Mouse (Mus musculus): ENCODE measurements around the gene Il4i1. TPM values are rescaled to one million over a fixed set of nuclear protein-coding genes. Genes with fewer than 3 reads are reported as not detected.
A peak's percentile ranks its signal among the peaks of the same experiment; 100 is the strongest.

The Il4i1 gene
- total RNA-seq, 2 experiments from 2014 or later, result 2.6 to 3.3 TPM

DNA sequence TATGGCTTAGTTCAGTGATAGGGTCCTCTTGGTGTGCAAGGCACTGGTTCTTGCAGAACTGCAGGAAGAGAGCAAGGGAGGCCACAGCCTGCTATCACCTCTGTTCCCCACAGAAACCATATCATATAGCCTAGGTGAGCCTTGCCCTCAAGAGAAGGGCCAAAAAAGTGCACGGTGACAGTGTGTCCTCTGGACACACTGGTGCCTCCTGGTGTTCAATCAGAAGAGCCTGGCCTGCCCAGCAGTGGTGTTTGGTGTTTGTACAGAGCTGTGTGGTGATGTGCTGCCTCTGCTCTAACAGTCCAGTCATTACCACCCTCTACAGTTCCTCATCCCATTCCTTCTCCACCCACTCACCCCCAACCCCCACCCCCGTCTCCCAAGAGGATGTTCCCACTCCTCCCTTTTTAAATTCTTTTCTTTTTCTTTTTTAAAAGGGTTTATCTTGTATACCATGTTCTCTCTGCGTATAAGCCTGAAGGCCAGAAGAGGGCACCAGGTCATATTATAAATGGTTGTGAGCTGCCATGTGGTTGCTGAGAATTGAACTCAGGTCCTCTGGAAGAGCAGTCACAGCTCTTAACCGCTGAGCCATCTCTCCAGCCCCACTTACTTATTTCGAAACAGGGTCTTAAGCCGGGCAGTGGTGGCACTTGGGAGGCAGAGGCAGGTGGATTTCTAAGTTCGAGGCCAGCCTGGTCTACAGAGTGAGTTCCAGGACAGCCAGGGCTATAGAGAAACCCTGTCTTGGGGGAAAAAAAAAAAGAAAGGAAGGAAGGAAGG lies 5.7 kb downstream of the Il4i1 start:
- peak in 1 of 2 experiments; percentile 5 for DNase-seq (ENCODE audit: low spot score in 2 of 2)
- H3K4me3 ChIP-seq, result no peak overlapping the region
- TF ChIP-seq CTCF (conservative IDR thresholded peaks at IDR 0.05), result peak; percentile 43
- H3K27ac ChIP-seq, result no peak overlapping the region

DNA sequence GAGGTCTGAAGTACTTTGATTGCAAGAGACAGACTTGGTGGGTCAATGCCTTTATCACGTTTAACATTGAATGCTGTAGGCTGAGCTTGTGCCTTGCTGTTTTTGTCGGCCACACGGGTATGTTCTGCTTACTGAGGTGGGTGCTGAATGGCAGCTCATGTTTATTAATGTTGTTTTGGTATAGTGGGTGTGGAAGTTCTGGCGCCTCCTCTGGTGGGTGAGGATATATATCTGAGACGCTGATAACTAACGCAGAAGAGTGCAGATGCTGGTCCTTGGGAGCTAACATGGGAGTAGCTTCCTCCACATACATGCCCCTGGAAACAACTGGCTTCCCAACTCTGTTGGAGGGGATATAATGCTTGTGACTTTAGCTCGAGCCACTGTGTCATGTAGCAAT lies 7.2 kb downstream of the Il4i1 start:
- H3K4me3 ChIP-seq, result no peak overlapping the region
- peak; percentile 50 for TF ChIP-seq CTCF (conservative IDR thresholded peaks at IDR 0.05)
- H3K27ac ChIP-seq, result no peak overlapping the region
- peak in 1 of 2 experiments; percentile 6 for DNase-seq (ENCODE audit: low spot score in 2 of 2)

DNA sequence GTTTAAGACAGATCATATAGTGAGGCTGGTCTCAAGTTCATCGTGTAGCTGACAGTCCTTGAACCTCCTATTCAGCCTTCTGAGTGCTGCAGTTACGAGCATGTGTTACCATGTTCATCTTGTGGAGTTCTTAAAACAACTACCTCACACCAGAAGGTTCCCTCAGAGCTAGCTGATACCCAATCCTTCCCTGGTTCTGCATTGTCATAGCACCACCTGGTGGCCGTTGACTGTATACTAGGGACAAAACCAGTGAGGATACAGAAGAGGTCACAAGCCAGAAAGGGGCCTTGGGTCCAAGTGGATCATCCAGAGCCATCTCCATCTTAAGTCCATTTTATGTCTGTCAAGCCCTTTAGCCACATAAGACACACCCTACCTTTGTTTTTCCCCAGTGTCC lies 8.7 kb downstream of the Il4i1 start:
- TF ChIP-seq CTCF (conservative IDR thresholded peaks at IDR 0.05), result peak; percentile 95

DNA sequence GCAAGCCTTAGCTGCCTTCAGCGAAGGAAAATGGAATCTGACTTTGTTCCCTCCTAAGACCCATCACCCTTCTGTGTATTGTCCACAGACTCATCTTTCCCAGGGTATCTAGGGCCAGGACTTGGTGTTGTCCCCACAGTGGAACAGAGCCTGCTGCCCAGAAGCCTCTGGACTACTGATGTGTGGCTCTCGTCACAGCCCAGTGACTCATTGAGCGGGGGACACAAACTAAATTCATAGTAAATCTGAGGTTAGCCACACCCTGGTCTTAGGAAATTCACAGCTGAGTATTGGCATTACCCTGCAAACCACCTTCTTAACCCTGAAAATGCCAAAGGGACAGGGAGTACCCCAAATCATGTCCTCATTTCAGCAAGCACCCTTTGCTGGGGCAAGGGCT lies 10.6 kb downstream of the Il4i1 start:
- Histone ChIP-seq H3K4me3 (no peak overlapping the region), H3K27ac (no peak overlapping the region)
- DNase-seq (ENCODE audit: low spot score in 2 of 2), result no peak
- no peak for TF ChIP-seq CTCF (conservative IDR thresholded peaks at IDR 0.05)

More for the DNA sequence above, 8.7 kb downstream of the Il4i1 start:
- no peak overlapping the region for H3K27ac ChIP-seq
- peak; percentile 75 to 86 for DNase-seq (ENCODE audit: low spot score in 2 of 2)
- no peak overlapping the region for H3K4me3 ChIP-seq

DNA sequence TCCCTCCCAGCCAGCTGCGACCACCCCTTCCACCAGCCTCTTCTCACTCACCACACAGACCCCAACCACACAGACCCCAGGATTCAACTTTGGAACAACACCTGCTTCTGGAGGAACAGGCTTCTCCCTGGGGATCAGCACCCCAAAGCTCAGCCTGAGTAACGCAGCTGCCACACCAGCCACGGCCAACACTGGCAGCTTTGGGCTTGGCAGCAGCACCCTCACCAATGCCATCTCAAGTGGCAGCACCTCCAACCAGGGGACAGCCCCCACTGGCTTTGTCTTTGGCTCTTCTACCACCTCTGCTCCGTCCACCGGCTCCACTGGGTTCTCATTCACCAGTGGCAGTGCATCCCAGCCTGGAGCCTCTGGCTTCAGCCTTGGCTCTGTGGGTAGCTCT lies 12.5 kb downstream of the Il4i1 start:
- DNase-seq (ENCODE audit: low spot score in 2 of 2), result no peak
- no peak for TF ChIP-seq CTCF (conservative IDR thresholded peaks at IDR 0.05)

DNA sequence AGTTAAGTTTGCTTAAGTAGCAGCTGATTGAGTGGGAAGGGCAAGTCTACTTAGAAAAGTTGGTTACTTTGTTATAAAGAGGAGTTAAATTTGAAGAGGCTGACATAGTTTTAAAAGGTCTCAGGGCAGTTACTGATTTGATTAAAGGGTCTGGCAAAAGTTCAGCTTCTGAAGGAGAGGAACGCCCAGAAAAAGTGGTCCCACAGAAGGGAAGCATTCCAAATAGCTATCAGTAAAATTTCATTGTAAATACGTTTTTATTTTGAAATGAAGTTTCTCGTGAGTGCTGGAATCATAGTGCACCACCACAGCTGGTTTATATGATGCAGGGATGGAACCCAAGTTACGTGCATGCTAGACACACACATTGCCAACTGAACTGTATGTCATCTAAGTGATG lies 16.6 kb downstream of the Il4i1 start:
- no peak overlapping the region for H3K4me3 ChIP-seq
- no peak overlapping the region for H3K27ac ChIP-seq
- no peak for TF ChIP-seq CTCF (conservative IDR thresholded peaks at IDR 0.05)
- DNase-seq (ENCODE audit: low spot score in 2 of 2), result no peak

More for the DNA sequence above, 12.5 kb downstream of the Il4i1 start:
- H3K27ac ChIP-seq, result no peak overlapping the region
- no peak overlapping the region for H3K4me3 ChIP-seq

DNA sequence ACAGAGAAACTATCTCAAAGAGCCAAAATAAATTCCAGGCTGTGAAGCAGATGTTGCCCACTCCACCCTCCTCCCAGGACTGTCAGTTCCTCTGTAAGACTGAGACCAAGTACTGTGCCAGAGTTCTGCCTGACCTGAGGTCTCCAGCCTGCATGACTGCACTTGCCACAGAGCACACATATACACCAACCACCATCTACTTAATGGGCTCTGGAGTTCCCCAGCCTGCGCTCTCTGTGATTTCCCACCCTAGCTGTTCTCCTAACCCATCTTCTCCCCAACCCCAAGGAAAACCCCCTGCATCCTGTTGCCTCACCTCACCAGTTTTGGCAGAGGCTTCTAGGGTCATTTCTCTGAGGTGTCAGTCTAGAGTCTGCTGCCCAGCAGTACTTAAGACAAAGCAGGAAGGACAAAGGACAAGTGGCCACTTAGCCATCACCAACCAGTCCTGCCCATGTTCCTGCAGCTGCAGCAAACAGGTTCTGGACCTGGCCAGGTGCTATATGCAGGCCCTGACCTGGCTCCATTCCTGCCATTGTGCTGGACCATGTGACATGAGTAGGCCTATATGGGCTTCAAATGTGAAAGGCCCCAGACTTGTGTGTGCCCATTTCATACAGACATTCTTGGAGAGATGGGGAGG lies 19.3 kb downstream of the Il4i1 start:
- no peak for TF ChIP-seq CTCF (conservative IDR thresholded peaks at IDR 0.05)
- Histone ChIP-seq H3K27ac (peak overlapping the region; percentile 1; the same call in 1 of the 2 replicates), H3K4me3 (no peak overlapping the region)
- no peak for DNase-seq (ENCODE audit: low spot score in 2 of 2)

DNA sequence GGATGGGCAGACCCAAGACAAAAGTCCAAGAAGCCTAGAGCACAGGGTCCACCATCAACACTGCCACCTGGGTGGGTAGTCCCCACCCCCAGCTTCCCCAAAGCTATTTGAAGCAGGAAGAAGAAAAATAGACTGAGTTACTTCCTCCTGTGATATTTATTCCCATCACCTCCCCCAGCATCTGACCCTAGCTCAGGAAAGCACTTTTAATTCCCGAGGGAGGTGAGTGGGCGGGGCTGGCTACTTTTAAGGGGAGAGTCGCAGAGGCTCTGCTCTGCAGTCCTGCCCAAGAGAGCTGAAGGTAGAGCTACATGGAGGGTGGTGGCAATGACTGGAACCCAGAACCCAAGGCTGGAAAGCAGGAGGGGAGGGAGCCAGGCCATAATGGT lies 19.8 kb downstream of the Il4i1 start:
- DNase-seq (ENCODE audit: low spot score in 2 of 2), result no peak
- Histone ChIP-seq H3K4me3 (no peak overlapping the region), H3K27ac (no peak overlapping the region; the same call in 1 of the 2 replicates)
- TF ChIP-seq CTCF (conservative IDR thresholded peaks at IDR 0.05), result no peak

DNA sequence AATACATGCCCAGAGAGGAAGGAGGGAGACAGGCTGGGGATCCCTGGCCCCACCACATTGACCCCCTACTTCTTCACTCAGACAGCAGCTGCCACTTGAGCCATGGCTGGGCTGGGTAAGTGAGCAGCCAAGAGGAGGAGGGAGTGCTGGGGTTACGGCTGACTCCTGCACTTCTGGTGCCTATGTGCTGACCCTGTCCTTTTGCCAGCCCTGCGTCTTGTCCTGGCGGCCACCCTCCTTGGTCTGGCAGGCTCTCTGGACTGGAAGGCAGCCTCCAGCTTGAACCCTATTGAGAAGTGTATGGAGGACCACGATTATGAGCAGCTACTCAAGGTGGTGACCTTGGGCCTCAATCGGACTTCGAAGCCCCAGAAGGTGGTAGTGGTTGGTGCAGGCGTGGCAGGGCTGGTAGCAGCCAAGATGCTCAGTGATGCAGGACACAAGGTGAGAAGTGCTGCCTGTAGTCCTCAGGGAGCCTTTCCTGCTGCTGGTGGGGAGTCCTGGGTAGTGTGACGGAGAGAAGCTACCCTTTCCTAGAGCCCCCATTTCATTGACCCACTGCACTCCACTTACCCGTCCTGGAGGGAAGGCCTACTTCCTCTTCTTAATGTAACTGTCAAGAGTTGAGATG lies 20.4 kb downstream of the Il4i1 start:
- no peak overlapping the region for H3K27ac ChIP-seq
- DNase-seq (ENCODE audit: low spot score in 2 of 2), result no peak
- no peak overlapping the region for H3K4me3 ChIP-seq
- no peak for TF ChIP-seq CTCF (conservative IDR thresholded peaks at IDR 0.05)

DNA sequence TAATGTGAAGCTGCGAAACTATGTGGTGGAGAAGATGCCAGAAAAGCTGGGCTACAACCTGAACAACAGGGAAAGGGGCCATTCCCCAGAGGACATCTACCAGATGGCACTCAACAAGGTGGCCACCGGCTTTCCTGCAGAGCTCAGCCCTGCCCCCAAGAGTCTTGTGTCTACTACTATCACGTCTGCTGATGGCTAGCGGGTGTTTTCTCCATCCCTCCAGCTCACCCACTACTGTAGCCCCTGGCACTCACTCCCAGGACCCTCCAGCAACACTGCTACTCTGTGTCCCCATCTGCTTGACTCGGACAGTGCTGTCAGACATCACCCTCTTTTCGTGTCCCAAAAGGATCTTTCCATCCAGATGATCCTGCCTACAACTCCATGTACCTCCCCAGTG lies 21.9 kb downstream of the Il4i1 start:
- no peak for DNase-seq (ENCODE audit: low spot score in 2 of 2)
- TF ChIP-seq CTCF (conservative IDR thresholded peaks at IDR 0.05), result no peak

DNA sequence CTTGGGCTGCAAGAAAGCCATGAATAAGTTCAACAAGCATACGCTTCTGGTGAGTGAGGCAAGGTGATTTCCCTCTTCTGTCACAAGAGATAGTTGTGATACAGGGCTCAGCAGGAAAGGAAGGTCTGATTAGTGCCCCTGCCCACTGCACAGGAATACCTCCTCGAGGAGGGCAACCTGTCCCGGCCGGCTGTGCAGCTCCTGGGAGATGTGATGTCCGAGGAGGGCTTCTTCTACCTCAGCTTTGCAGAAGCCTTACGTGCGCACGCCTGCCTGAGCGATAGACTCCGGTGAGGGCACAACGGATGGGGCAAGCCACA lies 22.9 kb downstream of the Il4i1 start:
- peak overlapping the region; percentile 49; the same call in 1 of the 2 replicates for H3K4me3 ChIP-seq
- DNase-seq (ENCODE audit: low spot score in 2 of 2), result no peak
- no peak for TF ChIP-seq CTCF (conservative IDR thresholded peaks at IDR 0.05)
- no peak overlapping the region for H3K27ac ChIP-seq

More for the DNA sequence above, 21.9 kb downstream of the Il4i1 start:
- H3K27ac ChIP-seq, result no peak overlapping the region
- no peak overlapping the region for H3K4me3 ChIP-seq

DNA sequence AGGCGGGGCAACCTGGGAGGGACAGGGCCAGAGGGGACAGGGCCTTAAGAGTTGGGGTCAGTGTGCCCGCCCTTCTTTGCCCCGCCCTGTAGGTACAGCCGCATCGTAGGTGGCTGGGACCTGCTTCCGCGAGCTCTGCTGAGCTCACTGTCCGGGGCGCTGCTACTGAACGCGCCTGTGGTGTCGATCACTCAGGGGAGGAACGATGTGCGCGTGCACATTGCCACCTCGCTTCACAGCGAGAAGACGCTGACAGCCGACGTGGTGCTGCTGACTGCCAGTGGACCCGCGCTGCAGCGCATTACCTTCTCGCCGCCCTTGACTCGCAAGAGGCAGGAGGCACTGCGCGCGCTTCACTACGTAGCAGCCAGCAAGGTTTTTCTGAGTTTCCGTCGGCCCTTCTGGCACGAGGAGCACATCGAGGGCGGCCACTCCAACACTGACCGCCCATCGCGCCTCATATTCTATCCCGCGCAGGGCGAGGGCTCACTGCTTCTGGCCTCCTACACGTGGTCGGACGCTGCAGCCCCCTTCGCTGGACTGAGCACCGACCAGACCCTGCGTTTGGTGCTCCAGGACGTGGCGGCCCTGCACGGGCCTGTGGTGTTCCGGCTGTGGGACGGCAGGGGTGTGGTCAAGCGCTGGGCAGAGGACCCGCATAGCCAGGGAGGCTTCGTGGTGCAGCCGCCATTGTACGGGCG lies 23.5 kb downstream of the Il4i1 start:
- H3K4me3 ChIP-seq, result peak overlapping the region; percentile 49
- peak overlapping the region; percentile 25; the same call in 1 of the 2 replicates for H3K27ac ChIP-seq
- no peak for TF ChIP-seq CTCF (conservative IDR thresholded peaks at IDR 0.05)
- DNase-seq (ENCODE audit: low spot score in 2 of 2), result peak in 1 of 2 experiments; percentile 55

DNA sequence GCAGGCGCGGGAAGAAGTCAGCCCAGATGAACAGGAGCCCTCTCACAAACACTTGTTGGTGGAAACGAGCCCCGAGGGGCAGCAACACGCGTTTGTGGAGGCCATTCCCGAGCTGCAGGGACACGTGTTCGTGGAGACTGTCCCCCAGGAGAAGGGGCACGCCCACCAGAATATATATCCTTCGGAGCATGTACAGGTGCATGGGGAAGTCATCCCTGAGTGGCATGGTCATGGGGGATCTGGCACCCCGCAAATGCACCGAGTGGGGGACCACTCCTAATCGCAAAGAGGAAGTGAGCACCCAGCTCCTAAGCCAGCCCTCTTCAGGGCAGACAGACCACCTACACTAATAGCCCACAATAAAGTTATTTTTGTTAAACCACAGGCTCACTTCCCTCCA lies 24.2 kb downstream of the Il4i1 start:
- H3K27ac ChIP-seq, result no peak overlapping the region
- DNase-seq (ENCODE audit: low spot score in 2 of 2), result no peak
- H3K4me3 ChIP-seq, result no peak overlapping the region
- TF ChIP-seq CTCF (conservative IDR thresholded peaks at IDR 0.05), result no peak

All from layer of hippocampus, adult 2 months (tissue).